Comparison of ENCODE assay signal across 20 mouse cellular contexts in the genomic region with DNA sequence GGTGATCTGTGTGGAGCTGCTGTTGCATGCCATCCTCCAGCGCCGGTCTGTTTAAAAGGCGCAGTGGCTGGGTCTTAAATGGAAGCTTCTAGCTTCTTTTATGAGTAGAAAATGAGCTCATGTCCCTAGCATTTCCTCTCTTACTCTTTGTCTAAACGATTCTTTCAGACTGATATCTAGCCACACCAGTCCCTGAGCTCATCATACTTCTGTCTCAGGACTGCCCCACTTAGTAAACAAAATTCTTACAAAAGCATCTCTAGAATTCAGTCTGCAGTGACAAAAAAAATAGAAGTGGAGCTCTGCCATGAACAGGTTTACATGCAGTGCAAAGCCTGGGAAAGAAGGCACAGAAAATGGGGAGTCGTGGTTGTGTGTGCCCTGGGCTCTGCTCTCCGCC.
DNase-seq lines count a peak whose midpoint lies in the region; ATAC-seq and TF ChIP-seq lines count a peak whose summit lies in the region.
"Had no signal": no experiment of that assay in that cellular context is flagged by ENCODE, and none has a peak within 500 bp of the region (broad histone marks: within the 10 kb centered on the region; RNA-seq: fewer than 3 reads in every experiment).

No protein-coding gene starts in this region.

- no peak overlapping the region for H3K9ac ChIP-seq in heart, embryonic 13.5 days
- H3K9ac ChIP-seq in liver, adult 2 months (ENCODE audit: low read depth, low read length): no peak overlapping the region
- H3K9ac ChIP-seq in liver, embryonic 12.5 days: no peak overlapping the region
- H3K9ac ChIP-seq in stomach, embryonic 16.5 days (ENCODE audit: low read length): no peak overlapping the region
- no peak overlapping the region for H3K9ac ChIP-seq in stomach, postnatal 0 days (ENCODE audit: low read length)
- H3K9ac ChIP-seq: embryonic facial prominence, embryonic 13.5 days; forebrain, embryonic 13.5 days; hindbrain, embryonic 12.5 days; liver, embryonic 15.5 days had no signal

- no peaks in the 10 kb centered on the region for H3K36me3 ChIP-seq in heart, embryonic 13.5 days
- no peaks in the 10 kb centered on the region for H3K36me3 ChIP-seq in liver, adult 2 months (ENCODE audit: control insufficient read depth, insufficient read depth, low read length)
- no peaks in the 10 kb centered on the region for H3K36me3 ChIP-seq in liver, embryonic 12.5 days
- H3K36me3 ChIP-seq in stomach, embryonic 16.5 days (ENCODE audit: control insufficient read depth, insufficient read depth, low read length): no peaks in the 10 kb centered on the region
- H3K36me3 ChIP-seq in stomach, postnatal 0 days (ENCODE audit: control insufficient read depth, insufficient read depth, low read length): no peaks in the 10 kb centered on the region
- H3K36me3 ChIP-seq: embryonic facial prominence, embryonic 13.5 days; hindbrain, embryonic 12.5 days; liver, embryonic 15.5 days had no signal

- H3K27ac ChIP-seq in heart, embryonic 13.5 days (replicated peaks): peak overlapping the region; percentile 78
- H3K27ac ChIP-seq in liver, adult 2 months (replicated peaks; ENCODE audit: insufficient read depth, low read depth, low read length): no peak overlapping the region
- H3K27ac ChIP-seq in liver, embryonic 12.5 days: no peak overlapping the region
- H3K27ac ChIP-seq in stomach, embryonic 16.5 days (ENCODE audit: low read length): 0 out of 2 replicates have a peak overlapping the region, but pooled peaks have one; percentile 36
- H3K27ac ChIP-seq in stomach, postnatal 0 days (replicated peaks): no peak overlapping the region; the same call in 1 of the 2 replicates
- H3K27ac ChIP-seq: embryonic facial prominence, embryonic 13.5 days; forebrain, embryonic 13.5 days; hindbrain, embryonic 12.5 days; left cerebral cortex, adult 2 months; liver, embryonic 15.5 days had no signal

- no peak overlapping the region for H3K4me3 ChIP-seq in heart, embryonic 13.5 days
- no peak overlapping the region for H3K4me3 ChIP-seq in liver, adult 2 months (ENCODE audit: insufficient read depth, low read depth, low read length)
- no peak overlapping the region for H3K4me3 ChIP-seq in liver, embryonic 12.5 days
- H3K4me3 ChIP-seq in stomach, embryonic 16.5 days (replicated peaks; ENCODE audit: low read length): no peak overlapping the region
- H3K4me3 ChIP-seq in stomach, postnatal 0 days (ENCODE audit: low read depth, low read length): no peak overlapping the region
- H3K4me3 ChIP-seq: embryonic facial prominence, embryonic 13.5 days; forebrain, embryonic 13.5 days; hindbrain, embryonic 12.5 days; left cerebral cortex, adult 2 months; liver, embryonic 15.5 days had no signal

- WGBS in heart, embryonic 13.5 days: 52% methylated on average over 6 of the region's 6 CpGs
- WGBS in liver, adult 2 months: 81% methylated on average over 6 of the region's 6 CpGs
- WGBS in liver, embryonic 12.5 days (ENCODE audit: insufficient replicate concordance): 73% methylated on average over 6 of the region's 6 CpGs
- WGBS in stomach, embryonic 16.5 days: 66% methylated on average over 6 of the region's 6 CpGs
- 63% methylated on average over 6 of the region's 6 CpGs for WGBS in stomach, postnatal 0 days

- H3K9me3 ChIP-seq in heart, embryonic 13.5 days: peaks cover 7% of the 10 kb centered on the region
- H3K9me3 ChIP-seq in liver, embryonic 12.5 days (replicated peaks): no peaks in the 10 kb centered on the region
- H3K9me3 ChIP-seq in stomach, embryonic 16.5 days (replicated peaks; ENCODE audit: control insufficient read depth, low read length): no peaks in the 10 kb centered on the region; the same call in 1 of the 2 replicates
- H3K9me3 ChIP-seq in stomach, postnatal 0 days (ENCODE audit: control insufficient read depth, low read length): no peaks in the 10 kb centered on the region
- H3K9me3 ChIP-seq: embryonic facial prominence, embryonic 13.5 days; hindbrain, embryonic 12.5 days; liver, embryonic 15.5 days had no signal

- H3K79me2 ChIP-seq in liver, adult 2 months (ENCODE audit: control insufficient read depth, insufficient read depth, low read length): no peaks in the 10 kb centered on the region

- H3K4me2 ChIP-seq in heart, embryonic 13.5 days: no peak overlapping the region
- no peak overlapping the region for H3K4me2 ChIP-seq in liver, embryonic 12.5 days
- H3K4me2 ChIP-seq in stomach, embryonic 16.5 days (ENCODE audit: low read depth, low read length): no peak overlapping the region
- no peak overlapping the region for H3K4me2 ChIP-seq in stomach, postnatal 0 days (replicated peaks; ENCODE audit: low read depth)
- H3K4me2 ChIP-seq: embryonic facial prominence, embryonic 13.5 days; forebrain, embryonic 13.5 days; hindbrain, embryonic 12.5 days; liver, embryonic 15.5 days; midbrain, embryonic 11.5 days had no signal

- DNase-seq in heart, adult 18-20 months: no peak
- peak; percentile 9 for DNase-seq in liver, adult 2 months (ENCODE audit: extremely low read depth, low read depth, low spot score)
- DNase-seq in stomach, postnatal 0 days (ENCODE audit: low spot score): no peak
- no peak for DNase-seq in c-Kit-positive CD71-positive TER-119-positive erythroid progenitor cells, embryonic 14.5 days (ENCODE audit: low spot score)
- DNase-seq: adrenal gland, adult 8-10 months; cerebellum, adult 8-10 months; cerebellum, postnatal 36 days; embryo, embryonic 11 days; kidney, adult 8-10 months; thymus, postnatal 25 days had no signal

- no peak for TF ChIP-seq EP300 in stomach, postnatal 0 days (optimal IDR thresholded peaks at IDR 0.05)

- peaks cover 50% of the 10 kb centered on the region for H3K4me1 ChIP-seq in heart, embryonic 13.5 days
- H3K4me1 ChIP-seq in liver, adult 2 months (ENCODE audit: control insufficient read depth, insufficient read depth, low read length): no peaks in the 10 kb centered on the region
- no peaks in the 10 kb centered on the region for H3K4me1 ChIP-seq in liver, embryonic 12.5 days
- H3K4me1 ChIP-seq in stomach, embryonic 16.5 days (ENCODE audit: control insufficient read depth, insufficient read depth, low read length): peaks cover 5% of the 10 kb centered on the region
- H3K4me1 ChIP-seq in stomach, postnatal 0 days (replicated peaks; ENCODE audit: control insufficient read depth, insufficient read depth): no peaks in the 10 kb centered on the region; the same call in none of the 2 replicates
- H3K4me1 ChIP-seq: forebrain, embryonic 13.5 days; hindbrain, embryonic 12.5 days; liver, embryonic 15.5 days had no signal

- TF ChIP-seq CTCF in liver, adult 2 months (IDR thresholded peaks at IDR 0.05; ENCODE audit: low read depth, low read length): no peak
- TF ChIP-seq CTCF in stomach, postnatal 0 days (IDR thresholded peaks at IDR 0.05; ENCODE audit: low read depth): no peak

- no peaks in the 10 kb centered on the region for H3K27me3 ChIP-seq in heart, embryonic 13.5 days (replicated peaks)
- H3K27me3 ChIP-seq in liver, adult 2 months (ENCODE audit: control insufficient read depth, insufficient read depth, low read length): no peaks in the 10 kb centered on the region
- H3K27me3 ChIP-seq in liver, embryonic 12.5 days (replicated peaks): no peaks in the 10 kb centered on the region
- H3K27me3 ChIP-seq in stomach, embryonic 16.5 days (ENCODE audit: control insufficient read depth, insufficient read depth, low read length): no peaks in the 10 kb centered on the region
- no peaks in the 10 kb centered on the region for H3K27me3 ChIP-seq in stomach, postnatal 0 days (ENCODE audit: control insufficient read depth, insufficient read depth, low read length)
- H3K27me3 ChIP-seq: embryonic facial prominence, embryonic 13.5 days; forebrain, embryonic 13.5 days; hindbrain, embryonic 12.5 days; liver, embryonic 15.5 days had no signal

- TF ChIP-seq POLR2A in liver, adult 2 months (IDR thresholded peaks at IDR 0.05; ENCODE audit: extremely low read depth, insufficient read depth, low read length): no peak

- no peak for ATAC-seq in heart, embryonic 13.5 days (ENCODE audit: extremely low read depth, insufficient number of reproducible peaks, low FRiP score, low TSS enrichment)
- ATAC-seq in liver, embryonic 12.5 days: no peak
- no peak for ATAC-seq in stomach, embryonic 16.5 days (ENCODE audit: insufficient read depth, low FRiP score)
- ATAC-seq in stomach, postnatal 0 days (ENCODE audit: low FRiP score, low TSS enrichment): no peak
- ATAC-seq: activated CD4-positive, CD25-positive, alpha-beta regulatory T cell, adult 4 months; forebrain, embryonic 13.5 days had no signal

Comparison
In these comparisons a context has a peak if more than half of its experiments do, and no peak if none do; other contexts are left out.
1. H3K27ac ChIP-seq: peak in heart, embryonic 13.5 days (single experiment) and stomach, embryonic 16.5 days (single experiment); none in liver, adult 2 months (single experiment), liver, embryonic 12.5 days (single experiment) and stomach, postnatal 0 days (single experiment).